Mouse (Mus musculus) skeletal muscle tissue, adult 2 months (tissue): ENCODE data around the gene Galntl6.
A peak's percentile ranks its signal among the peaks of the same experiment; 100 is the strongest.

Source experiments
- DNase-seq: peaks from one replicate; pipeline ENCODE4 v3.0.0-alpha.2; 2012; ENCODE audit warnings: low read depth, low spot score

Galntl6 gene

DNA sequence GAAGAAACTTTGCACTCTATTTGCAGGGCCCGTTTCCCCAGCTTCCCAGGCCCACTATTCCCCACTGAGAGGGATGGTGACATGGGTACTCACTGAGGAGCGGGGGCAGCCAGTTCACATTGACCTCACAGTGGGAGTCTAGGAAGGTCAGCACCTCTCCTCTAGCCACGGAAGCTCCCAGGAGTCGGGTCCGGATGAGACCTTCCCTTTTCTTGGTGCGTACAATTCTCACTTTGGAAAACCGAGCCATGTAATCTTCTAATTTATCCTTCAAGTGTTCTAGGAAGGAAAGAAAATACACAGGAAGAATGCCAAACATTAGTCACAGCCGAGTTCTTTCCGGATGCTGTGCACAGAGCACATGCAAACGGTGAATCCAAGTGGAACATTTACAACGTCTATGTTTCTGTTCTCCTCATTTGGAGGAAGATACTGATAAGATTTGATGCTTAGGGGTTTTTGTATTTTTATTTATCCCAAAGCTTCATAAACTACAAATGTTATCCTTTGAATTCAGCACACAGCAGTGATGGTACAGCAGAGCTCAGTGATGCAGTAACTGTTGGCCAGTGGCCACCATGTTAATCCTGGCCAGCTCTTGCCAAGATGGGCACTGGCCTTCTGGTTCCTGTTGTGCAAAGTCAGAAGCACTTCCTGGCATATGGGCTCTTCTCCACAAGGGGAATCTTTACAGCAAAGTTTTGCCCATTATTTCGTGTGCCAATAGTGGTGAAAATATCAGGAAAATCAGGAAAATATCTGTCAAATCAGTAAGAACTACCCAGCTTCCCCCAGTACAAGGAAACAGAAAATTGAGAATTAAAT is 949.9 kb downstream of the Galntl6 start:
- DNase-seq: peak; percentile 0

DNA sequence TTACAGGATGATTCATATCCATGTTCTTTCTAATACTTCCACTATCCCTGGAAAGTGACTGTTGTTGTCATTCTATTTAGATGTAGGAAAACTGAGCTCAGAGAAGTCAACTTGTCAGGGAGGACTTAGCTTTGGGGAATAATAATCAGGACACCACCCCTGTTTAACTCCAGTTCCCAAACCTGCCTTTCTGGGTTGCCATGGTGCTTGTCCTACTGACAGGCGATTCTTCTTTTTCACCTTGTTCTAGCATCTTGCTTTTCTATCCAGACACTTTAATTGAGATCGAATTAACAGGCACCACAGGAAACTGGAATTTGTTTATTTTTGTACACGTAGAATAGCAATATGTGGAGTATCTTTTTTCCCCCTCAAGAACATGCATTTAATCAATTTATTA is 953.3 kb downstream of the Galntl6 start:
- DNase-seq: no peak

DNA sequence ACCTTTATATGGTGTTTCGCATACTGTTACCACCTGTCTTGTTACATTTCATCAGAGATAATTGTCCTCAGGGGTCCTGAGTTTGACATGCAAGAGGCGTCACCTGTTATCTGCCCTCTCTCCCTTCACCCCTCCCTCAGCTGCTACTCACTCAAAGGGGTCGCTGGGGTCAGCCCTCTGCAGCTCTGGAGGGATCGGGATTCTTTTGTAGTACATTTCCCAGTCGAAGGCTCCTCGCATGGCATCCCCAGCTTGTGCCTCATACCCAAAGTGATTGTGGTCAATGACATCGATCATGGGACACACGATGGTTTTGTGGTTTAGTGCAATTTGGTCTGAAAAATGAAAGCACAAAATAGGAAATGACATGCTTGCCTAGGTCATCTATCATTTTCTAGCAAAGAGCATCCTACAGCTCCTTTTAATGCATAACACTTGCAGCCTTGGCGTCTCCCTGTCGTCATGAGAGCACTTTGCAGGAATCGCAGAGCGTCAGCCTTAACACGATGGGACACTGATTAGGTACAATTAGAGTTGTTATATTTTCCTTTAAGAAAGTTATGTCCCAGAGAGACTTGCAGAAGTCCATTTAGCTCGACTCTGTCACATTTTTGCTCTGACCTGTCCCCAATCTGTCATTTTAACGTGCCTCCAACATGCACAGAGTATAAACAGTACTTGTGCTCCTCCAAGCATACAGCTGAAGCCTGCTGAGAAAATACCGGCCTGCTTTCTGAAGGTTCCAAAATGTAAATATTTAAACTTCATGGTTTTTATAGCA is 954.1 kb downstream of the Galntl6 start:
- no peak for DNase-seq

DNA sequence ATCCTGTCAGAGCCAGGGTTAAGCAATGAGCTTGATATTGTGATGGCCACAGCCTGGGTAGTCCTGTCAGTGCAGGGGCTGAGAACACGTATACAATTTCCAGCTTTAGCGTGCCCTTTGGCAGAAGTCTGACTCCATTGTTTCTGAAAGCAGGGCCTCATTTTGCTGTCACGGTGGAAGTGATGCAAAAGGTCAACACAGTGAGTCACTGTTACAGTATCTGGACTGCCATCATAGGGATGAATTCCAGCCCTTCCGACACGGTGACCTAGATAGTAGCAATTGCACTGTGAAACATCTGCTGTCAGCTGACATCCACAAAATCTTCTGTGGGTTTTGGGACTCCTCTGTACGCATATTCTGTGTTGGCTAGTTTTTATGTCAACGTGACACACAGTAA is 956.9 kb downstream of the Galntl6 start:
- no peak for DNase-seq

DNA sequence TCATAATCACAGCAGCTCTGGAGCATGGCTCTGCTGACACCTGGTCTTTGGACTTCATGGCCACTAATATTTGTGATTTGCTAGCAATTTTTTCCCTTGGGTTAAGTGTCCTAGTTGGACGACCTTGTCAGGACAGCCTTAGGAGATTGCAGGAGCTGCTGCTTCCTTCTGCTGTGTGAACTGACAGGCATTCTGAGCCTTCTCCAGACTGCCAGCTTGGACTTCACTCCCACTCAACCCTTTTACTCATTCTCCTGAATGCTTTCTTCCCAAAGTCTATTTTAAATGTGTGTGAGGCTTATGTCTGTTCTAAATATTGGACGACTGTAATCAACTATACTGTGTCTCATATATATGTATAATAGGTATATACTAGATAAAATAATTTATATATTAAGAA is 971.3 kb downstream of the Galntl6 start:
- DNase-seq: no peak

DNA sequence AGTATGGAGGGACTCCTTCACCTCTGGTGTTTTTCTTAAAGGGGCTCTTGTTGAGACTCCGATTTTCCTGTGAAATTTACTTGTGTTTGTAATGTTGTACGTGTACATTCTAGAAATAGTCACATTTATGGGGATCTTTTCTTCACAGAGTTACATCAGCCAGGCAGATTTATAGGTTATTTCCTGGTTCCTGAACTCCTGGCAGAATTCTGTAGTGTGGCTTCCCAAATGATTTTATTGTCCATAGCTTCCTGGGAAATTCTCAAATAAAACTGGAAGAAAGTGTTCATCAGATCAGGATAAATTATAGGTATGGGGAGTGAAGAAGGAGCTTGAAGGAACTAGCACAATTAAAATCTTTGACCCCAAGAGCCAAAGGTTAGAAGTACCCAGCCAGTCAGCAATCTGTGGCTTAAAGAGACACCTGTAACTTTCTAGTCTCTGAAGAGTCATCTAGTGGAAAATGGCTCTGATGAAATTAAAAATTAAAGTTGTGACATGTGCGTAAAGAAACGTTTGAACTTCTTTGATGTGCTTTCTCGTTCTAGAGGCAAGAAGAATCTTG is 972.5 kb downstream of the Galntl6 start:
- no peak for DNase-seq

DNA sequence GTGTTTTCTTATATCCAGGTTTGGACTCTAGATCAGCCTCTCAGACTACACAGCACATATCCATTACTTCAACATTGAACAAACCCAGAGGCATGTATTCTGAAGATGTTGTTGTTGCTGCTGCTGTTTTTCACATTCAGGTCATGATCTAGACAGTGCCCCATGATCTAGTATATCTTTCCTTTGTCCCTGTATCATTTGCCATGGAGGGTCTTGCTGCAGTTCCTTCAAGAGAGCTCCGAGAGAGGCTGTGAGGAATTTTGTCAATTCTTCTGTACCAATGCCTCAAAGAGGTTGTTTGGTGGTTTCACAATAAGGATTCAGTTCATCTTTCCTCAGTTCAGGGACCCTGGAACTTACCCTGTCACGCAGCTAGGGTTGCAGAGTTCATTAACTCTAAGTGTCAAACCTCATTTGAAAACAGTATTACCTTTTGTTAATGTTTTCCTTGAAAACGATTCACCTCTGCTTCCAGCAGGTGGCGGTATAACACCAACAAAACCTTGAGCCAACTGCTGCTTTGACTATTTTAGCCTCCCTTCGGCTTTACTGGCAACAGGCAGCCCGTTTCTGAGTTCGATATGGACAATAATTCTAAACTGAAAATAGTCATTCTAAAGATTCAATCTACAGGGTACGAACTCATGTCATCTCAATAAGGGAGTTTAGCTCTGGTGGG is 973.1 kb downstream of the Galntl6 start:
- peak; percentile 22 for DNase-seq

DNA sequence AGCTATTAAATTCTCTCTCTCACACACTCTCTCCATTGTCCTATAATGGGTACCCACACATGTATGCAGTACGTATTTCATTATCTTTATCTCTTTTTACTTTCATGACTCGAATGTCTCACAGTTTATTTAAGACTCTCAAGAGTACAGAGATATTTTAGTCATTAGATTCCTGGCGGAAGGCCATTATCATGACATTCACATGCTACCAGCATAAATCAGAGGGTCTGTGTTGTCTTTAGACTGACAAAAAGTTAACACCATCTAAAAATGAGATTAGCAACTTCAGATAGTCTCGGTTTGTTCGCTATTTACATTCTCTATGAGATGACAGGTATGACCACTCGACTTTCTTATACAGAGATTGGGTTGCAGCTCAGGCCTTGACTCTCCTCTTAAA is 985.4 kb downstream of the Galntl6 start:
- no peak for DNase-seq

DNA sequence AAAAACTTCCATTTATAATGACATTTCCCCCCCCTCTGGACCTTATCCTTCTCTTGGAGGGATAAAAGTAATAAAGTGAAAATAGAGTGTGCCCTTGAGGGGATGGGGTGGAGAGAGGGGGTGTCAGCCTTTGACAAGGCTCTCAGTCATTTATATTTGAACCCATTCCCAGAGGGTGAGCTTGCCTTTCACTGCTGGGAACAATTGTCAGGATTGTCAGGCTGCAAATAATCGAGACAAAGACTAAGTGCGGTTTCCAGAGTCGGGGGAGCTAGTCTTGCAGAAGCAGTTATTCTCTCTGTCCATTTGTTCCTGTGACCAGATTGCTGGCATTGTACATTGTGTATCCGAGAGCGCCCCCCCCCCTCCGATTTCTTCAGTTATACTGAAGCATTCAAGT is 988.9 kb downstream of the Galntl6 start:
- DNase-seq: no peak

DNA sequence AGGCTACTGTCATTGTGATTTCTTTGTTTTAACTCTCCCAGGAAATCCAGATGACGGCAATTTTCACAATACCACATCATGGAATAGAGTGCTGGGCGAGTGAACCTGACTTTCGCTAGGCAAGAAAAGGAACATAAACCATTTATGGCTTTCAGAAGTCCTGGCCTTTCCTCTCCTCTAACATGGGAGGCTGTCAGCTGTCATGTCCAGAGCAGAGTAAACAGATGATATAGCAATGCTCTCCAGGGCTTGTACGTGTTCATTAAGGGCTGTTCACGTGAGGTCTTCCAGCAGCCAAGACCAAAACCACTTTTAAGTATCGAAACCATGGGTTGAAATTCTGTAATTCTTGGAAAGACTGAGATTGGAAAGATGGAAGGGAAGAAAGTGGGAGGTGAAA is 989.3 kb downstream of the Galntl6 start:
- DNase-seq: no peak

DNA sequence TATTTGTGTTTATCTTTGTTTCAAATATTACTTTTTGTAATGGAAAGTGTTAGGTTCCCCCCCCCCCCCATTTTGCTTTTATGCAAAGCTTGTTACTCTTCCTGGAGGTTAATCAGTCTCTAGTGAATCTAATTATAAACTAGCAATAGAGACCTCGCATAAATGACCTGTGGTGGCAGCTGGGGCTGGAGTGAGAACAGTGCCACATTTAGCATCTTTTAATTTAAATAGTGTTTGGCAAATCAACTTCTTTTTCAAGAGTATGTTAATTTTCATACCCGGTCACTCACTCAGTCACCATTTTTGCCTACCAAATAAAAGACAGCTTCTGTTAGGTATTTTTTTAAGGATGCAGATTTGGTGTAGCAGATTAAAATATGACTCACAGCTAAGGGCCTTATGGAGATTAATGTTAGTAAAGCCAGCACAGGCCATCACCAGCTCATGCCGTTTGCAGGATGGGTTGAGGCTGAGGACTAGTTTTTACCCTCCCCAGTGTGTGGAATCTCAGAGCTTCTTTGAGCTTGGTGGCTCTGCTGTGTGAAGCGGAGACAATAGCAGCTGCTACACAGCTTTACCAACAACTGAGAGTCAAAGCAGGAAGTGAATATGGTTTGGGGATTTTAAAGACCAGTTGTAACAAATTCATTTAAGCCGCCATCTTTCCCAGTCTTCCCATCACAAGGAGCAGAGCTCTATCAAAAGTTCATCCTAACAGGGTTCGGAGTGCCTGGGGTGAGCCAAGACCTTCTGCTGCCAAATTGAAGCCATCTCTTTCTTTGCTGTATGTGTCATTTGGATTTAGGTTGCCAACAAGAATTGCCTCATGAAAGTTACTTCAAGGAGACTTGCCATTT is 990.0 kb downstream of the Galntl6 start:
- DNase-seq: no peak

DNA sequence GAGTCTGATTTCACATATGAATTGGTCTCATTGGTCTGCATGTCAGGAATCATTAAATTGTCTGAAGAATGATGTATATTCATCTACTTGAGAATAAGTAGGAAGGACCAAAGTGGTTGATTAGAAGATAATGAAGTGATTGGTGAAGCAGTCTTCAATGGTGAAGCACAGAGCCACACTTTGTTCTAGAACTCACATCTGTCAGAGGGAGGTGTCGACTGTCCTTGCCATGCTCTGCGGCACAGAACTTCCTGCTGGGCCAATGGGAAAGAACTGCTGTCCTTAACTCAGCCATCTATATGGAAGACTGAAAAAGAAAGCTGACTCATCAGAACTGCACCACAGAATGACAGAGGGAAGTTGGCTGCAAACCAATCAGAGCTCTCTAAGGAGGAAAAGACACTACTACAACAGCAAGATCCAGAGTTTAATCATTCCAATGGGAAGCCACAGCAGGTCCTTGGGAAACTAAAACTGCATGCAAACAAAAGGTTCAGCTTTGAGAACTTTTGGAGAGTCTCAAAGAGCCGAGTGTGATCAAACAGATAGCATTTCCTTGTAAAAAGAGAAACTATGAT is 992.0 kb downstream of the Galntl6 start:
- DNase-seq: no peak

DNA sequence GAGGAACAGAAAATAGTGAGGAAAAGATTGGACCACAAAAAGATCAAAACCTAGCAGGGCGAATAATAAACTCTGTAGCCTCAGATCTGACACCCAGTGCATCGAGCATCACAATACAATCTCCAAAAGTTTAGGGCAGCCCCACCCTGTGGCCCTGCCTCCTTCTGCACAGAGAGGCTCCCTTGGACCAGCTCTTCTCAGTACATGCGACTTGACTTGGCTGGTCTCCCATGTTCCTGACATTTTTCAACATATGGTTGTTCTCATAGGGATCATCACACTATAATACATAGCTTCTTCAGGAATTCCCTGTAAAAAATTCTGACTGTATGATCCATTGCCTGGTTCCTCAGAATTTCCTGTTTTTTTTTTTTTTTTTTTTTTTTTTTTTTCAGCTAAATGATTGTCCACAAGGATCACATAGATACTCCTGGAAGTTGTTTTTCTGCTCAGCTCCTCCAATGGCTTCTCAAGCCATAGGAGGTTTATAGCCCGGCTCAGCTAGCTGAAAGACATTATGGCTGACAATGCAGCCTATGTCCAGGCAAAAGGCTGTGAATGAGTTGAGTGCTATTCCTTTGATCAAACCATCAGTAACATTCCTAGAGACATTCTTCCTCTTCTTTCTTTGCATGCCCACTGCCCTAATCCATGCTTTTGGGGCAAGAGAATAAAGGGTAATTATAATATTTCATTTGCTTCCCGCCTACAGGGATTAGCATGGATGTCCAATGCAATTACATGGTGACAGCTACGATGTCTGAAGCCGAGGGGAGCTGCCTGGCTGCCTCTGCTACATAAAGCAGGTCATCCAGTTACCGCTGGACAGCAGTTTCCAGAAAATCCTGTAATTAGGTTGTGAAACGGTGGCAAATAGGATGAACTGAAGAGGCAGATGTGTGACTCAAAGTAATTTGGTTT is 993.5 kb downstream of the Galntl6 start:
- no peak for DNase-seq

DNA sequence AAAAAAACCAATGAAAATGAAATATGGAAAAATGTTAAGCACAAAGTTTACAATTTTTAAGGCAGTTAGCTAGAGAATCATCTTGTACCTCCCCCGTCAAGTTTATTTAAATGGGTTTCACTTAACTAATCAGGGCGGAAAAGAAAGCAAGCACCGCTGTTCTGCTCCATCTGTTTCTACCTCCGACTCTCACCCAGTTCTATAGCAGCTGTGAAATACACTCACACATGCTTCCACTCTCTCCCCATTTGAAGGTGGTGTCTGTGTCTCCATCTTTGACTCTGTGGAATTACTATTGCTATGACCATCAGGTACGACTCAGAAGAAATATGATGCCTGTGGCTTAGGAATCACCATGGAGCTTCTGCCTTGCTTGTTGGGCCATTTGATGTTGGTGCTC is 1019.1 kb downstream of the Galntl6 start:
- DNase-seq: no peak

DNA sequence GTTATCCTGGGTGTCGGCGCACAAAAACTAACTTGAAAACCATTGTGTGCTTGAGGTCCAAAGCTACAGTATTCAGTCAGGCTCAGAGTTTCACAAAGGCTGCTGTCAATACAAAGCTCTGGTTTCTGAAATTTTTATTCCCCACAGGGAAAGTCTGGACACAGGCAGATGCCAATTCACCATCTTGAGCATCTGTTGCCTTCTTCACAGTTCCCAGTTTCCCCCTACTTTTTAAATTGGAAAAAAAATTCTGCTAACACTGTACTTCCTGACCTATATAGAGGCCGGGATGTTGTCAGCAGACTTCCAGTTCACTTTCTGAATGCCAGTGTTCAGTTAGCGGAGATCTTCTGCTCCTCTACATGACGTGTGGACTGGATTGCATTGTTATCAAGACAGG is 1020.3 kb downstream of the Galntl6 start:
- DNase-seq: no peak

DNA sequence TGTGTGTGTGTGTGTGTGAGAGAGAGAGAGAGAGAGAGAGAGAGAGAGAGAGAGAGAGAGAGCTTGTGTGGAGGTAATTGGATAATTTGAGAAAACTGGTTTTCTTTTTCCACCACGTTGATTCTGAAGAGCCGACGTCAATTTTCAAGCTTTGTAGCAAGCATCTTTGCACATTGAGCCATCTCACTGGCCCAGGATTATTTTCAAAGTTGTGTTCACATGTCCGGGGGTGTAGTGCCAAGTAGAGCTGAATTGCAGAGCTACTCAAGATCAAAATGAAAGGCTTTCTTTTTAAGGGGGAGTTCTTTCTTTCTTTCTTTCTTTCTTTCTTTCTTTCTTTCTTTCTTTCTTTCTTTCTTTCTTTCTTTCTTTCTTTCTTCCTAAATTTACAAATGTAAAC is 1022.3 kb downstream of the Galntl6 start:
- DNase-seq: no peak

DNA sequence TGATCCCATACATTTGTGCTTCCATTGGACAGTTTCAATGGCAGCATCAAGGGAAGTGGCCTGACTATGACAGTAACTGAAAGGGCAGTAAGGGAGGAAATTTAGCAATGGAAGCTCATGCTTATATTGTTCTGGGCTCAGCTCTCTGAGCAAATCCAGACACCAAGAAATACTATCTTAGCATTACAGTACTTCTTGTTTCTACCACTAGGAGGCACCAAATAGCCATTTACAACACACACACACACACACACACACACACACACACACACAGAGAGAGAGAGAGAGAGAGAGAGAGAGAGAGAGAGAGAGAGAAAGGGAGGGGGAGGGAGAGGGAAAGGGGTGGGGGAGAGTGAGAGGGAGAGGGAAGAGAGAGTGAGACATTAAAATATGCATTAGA is 1023.6 kb downstream of the Galntl6 start:
- no peak for DNase-seq

DNA sequence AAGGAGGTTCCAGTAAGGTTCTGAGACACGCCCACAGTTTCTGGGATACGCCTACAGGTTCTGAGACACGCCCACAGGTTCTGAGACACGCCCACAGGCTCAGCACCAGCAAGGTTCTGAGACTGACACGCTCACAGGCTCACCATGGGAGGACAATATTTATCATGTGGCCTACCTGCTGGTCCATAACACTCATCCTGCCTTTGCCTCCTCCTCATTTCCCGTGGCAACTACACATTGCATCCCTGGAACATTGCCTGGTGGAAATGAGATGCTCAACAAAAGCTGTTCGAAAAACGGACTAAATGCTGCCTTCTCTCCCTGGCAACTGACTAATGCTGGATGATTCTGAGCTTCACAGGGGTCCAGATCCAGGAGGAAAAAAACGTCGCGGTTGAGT is 1033.0 kb downstream of the Galntl6 start:
- no peak for DNase-seq

DNA sequence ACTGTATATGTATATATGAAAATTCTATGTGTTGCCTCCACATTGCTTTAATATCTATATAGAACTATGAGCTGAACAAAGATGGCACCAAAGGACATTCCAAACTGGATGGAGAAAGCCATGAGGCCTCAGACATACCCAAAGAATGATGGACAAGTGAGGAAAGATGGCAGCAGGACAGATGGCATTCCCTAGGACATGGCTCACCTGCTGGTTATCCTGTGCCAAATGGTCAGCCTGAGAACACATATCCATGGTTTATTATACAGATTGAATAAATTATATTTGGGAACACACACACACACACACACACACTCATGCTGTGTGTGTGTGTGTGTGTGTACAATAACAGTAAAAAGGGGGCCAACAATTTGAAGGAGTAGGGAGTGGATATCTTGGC is 1063.4 kb downstream of the Galntl6 start:
- DNase-seq: no peak

DNA sequence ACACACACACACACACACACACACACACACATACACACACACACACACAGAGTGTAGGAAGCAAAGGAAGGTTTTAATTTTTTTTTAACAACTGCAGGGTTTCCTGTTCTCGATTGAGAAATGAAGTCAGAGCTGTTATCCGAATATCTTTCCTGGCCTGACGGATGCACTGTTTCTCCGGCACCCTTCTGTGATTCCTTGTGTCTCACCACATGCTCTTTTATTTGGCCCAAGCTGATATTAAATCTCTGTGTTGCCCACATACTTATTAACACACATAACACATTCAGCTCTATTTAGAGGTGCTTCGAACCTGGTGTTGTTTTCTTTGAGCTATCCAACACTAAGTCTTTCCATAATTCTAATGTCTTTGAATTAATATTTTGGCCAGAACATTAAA is 1069.0 kb downstream of the Galntl6 start:
- DNase-seq: no peak
